Comparison of ENCODE assay signal across 8 mouse cellular contexts in the genomic region with DNA sequence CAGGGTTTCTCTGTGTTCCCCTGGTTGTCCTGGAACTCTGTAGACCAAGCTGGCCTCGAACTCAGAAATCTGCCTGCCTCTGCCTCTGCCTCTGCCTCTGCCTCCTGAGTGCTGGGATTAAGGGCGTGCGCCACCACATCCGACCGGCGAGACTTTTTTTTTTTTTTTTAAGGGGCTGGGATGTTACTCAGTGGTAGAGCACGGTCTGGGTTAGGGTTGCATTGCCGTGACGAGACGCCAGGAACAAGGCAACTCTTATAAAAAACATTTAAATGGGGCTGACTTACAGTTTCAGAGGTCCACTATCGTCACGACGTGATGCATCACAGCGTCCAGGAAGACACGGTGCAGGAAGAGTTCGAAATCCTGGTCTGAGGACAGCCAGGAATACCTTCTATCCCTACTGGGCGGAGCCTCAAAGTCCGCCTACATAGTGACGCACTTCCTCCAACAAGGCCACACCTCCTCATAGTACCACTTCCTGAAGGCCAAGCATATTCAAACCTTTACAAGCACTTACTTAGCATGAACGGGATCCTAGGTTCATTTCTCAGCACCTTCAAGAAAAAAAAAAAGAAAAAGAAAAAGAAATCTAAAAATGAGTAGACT. TPM values are rescaled to one million over a fixed set of nuclear protein-coding genes. Genes with fewer than 3 reads are reported as not detected.
DNase-seq lines count a peak whose midpoint lies in the region; ATAC-seq and TF ChIP-seq lines count a peak whose summit lies in the region.

A gene (minus strand): TSS at position 360 of the 609 bp plus-strand sequence.

- no peaks in the 10 kb centered on the region for H3K4me1 ChIP-seq in thymus, adult 2 months (replicated peaks; ENCODE audit: control insufficient read depth, insufficient read depth, low read length)
- H3K4me1 ChIP-seq in embryonic facial prominence, embryonic 15.5 days, result no peaks in the 10 kb centered on the region
- no peaks in the 10 kb centered on the region for H3K4me1 ChIP-seq in limb, embryonic 11.5 days (ENCODE audit: control insufficient read depth, insufficient read depth, low read length)
- H3K4me1 ChIP-seq in olfactory bulb, adult 2 months (ENCODE audit: control insufficient read depth, insufficient read depth, low read length), result peaks cover 3% of the 10 kb centered on the region; the same call in 1 of the 2 replicates

- TF ChIP-seq POLR2A in thymus, adult 2 months (IDR thresholded peaks at IDR 0.05; ENCODE audit: control insufficient read depth, extremely low read depth, insufficient read depth, low read length, poor library complexity), result no peak
- no peak for TF ChIP-seq POLR2A in olfactory bulb, adult 2 months (IDR thresholded peaks at IDR 0.05; ENCODE audit: insufficient read depth, low read depth, low read length)

- no peak within 1 kb of the TSS for H3K4me2 ChIP-seq in embryonic facial prominence, embryonic 15.5 days (replicated peaks)
- no peak within 1 kb of the TSS for H3K4me2 ChIP-seq in limb, embryonic 11.5 days (ENCODE audit: low read depth, severe bottlenecking)

- WGBS in thymus, adult 2 months, result 97% methylated on average over 20 of the region's 20 CpGs
- 90% methylated on average over 20 of the region's 20 CpGs for WGBS in embryonic facial prominence, embryonic 15.5 days
- WGBS in limb, embryonic 11.5 days, result 92% methylated on average over 20 of the region's 20 CpGs
- 94% methylated on average over 20 of the region's 20 CpGs for WGBS in olfactory bulb, adult 2 months

- H3K27ac ChIP-seq in thymus, adult 2 months (ENCODE audit: control insufficient read depth, insufficient read depth, low read length), result no peak within 1 kb of the TSS
- no peak within 1 kb of the TSS for H3K27ac ChIP-seq in embryonic facial prominence, embryonic 15.5 days (replicated peaks)
- no peak within 1 kb of the TSS for H3K27ac ChIP-seq in limb, embryonic 11.5 days (replicated peaks; ENCODE audit: low read depth, low read length)
- H3K27ac ChIP-seq in olfactory bulb, adult 2 months (ENCODE audit: insufficient read depth, low read depth, low read length), result no peak within 1 kb of the TSS

- intact Hi-C loops in heart, postnatal 10 days (cut with DNase I), result no loop called here

- H3K27me3 ChIP-seq in thymus, adult 2 months (ENCODE audit: control insufficient read depth, insufficient read depth, low read length), result no peaks in the 10 kb centered on the region
- H3K27me3 ChIP-seq in embryonic facial prominence, embryonic 15.5 days, result no peaks in the 10 kb centered on the region
- H3K27me3 ChIP-seq in limb, embryonic 11.5 days (ENCODE audit: control insufficient read depth, insufficient read depth, low read length), result no peaks in the 10 kb centered on the region

- no peak for ATAC-seq in embryonic facial prominence, embryonic 15.5 days (ENCODE audit: insufficient number of reproducible peaks, low FRiP score, low TSS enrichment, low read depth)
- ATAC-seq in limb, embryonic 11.5 days (ENCODE audit: insufficient number of reproducible peaks, low FRiP score, low TSS enrichment, low read depth), result no peak

- no peak for DNase-seq in thymus, adult 2 months
- no peak for DNase-seq in thymus, postnatal 14 days
- DNase-seq in heart, postnatal 10 days, result no peak
- no peak for DNase-seq in limb, embryonic 11.5 days (ENCODE audit: low spot score)
- no peak for DNase-seq in cerebellum, postnatal 14 days
- DNase-seq in B cell, adult 2 months, result no peak

- H3K9me3 ChIP-seq in embryonic facial prominence, embryonic 15.5 days (replicated peaks), result no peaks in the 10 kb centered on the region
- no peaks in the 10 kb centered on the region for H3K9me3 ChIP-seq in limb, embryonic 11.5 days (ENCODE audit: control insufficient read depth, low read length)

- H3K36me3 ChIP-seq in thymus, adult 2 months (ENCODE audit: control insufficient read depth, insufficient read depth, low read length), result no peaks in the 10 kb centered on the region
- H3K36me3 ChIP-seq in embryonic facial prominence, embryonic 15.5 days, result no peaks in the 10 kb centered on the region
- H3K36me3 ChIP-seq in limb, embryonic 11.5 days (ENCODE audit: control insufficient read depth, insufficient read depth, low read length), result no peaks in the 10 kb centered on the region

- no peak for TF ChIP-seq CTCF in thymus, adult 2 months (IDR thresholded peaks at IDR 0.05; ENCODE audit: borderline replicate concordance, control insufficient read depth, extremely low read depth, insufficient read depth, low read length, poor library complexity)
- TF ChIP-seq CTCF in olfactory bulb, adult 2 months (IDR thresholded peaks at IDR 0.05; ENCODE audit: insufficient read depth, low read depth, low read length), result no peak

- H3K9ac ChIP-seq in embryonic facial prominence, embryonic 15.5 days, result no peak within 1 kb of the TSS
- H3K9ac ChIP-seq in limb, embryonic 11.5 days (ENCODE audit: low read length), result no peak within 1 kb of the TSS

- no peak within 1 kb of the TSS for H3K4me3 ChIP-seq in thymus, adult 2 months (ENCODE audit: control insufficient read depth, insufficient read depth, low read length)
- H3K4me3 ChIP-seq in embryonic facial prominence, embryonic 15.5 days (replicated peaks), result no peak within 1 kb of the TSS
- H3K4me3 ChIP-seq in limb, embryonic 11.5 days (ENCODE audit: low read depth, low read length), result no peak within 1 kb of the TSS
- H3K4me3 ChIP-seq in olfactory bulb, adult 2 months (ENCODE audit: insufficient read depth, low read depth, low read length), result no peak within 1 kb of the TSS

RNA-seq across cellular contexts. Expression of the gene that starts here (rescaled TPM):
- 81.7 and 94.8 TPM in 2 replicates for polyA plus RNA-seq in thymus, adult 2 months (2012; rRNA removed)
- 28.4 and 34.5 TPM in 2 replicates for polyA plus RNA-seq in embryonic facial prominence, embryonic 15.5 days (2015; fragmentation: Nextera tagmentation; extraction: Ambion mirVana)
- total RNA-seq in heart, postnatal 10 days (2021), result 10 to 100 TPM; 73.7 to 79.0 TPM
- 41.5 and 41.6 TPM in 2 replicates for polyA plus RNA-seq in limb, embryonic 11.5 days (2014; fragmentation: Nextera tagmentation; extraction: Ambion mirVana)
- 486 TPM in 1 of 2 replicates, not detected in the other for polyA plus RNA-seq in olfactory bulb, adult 2 months (2012; ENCODE audit: insufficient read depth, insufficient read length, low replicate concordance, missing spikeins)
